Mouse (Mus musculus): Measurements from ENCODE around the gene Znrd1. TPM values are rescaled to one million over a fixed set of nuclear protein-coding genes. Genes with fewer than 3 reads are reported as not detected.

Gene Znrd1
- polyA plus RNA-seq, 1 experiment, result 55.0 TPM

DNA sequence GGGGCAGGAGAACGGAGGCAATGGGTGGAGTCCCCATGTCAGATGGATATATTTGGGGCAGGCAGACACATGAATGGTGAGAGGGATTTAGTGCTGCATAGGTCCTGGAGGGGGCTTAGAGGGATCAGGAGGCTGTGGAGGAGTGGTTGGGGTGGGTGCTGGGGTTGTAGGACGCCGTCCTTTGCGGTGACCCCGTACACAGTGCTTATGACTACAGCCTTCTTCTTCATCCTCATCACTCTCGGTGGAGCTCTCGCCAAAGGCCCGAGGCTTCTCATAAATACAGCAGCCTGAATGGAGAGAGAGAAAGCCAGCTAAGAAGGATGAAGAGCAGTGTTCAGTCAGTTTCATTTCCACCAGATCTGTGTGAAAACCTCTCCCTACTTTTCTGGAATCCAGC, 9.1 kb downstream of the Znrd1 start:
- TF ChIP-seq POLR2A (IDR thresholded peaks at IDR 0.05; ENCODE audit: low read depth, low read length) (no peak), CTCF (IDR thresholded peaks at IDR 0.05; ENCODE audit: borderline replicate concordance, insufficient read depth, low read length) (no peak)
- H3K27ac ChIP-seq (ENCODE audit: insufficient read depth, low read length), result no peak overlapping the region

GRCm38 (mm10) chr17:36948286-36948685, 10.1 kb downstream of the Znrd1 start:
- Histone ChIP-seq H3K27ac (ENCODE audit: insufficient read depth, low read length) (no peak overlapping the region), H3K4me3 (ENCODE audit: insufficient read depth, low read length) (no peak overlapping the region), H3K4me1 (ENCODE audit: control insufficient read depth, insufficient read depth, low read length) (peaks cover 3% of the 10 kb centered on the region; the same call in 1 of the 2 replicates)
- no peak for TF ChIP-seq POLR2A (IDR thresholded peaks at IDR 0.05; ENCODE audit: low read depth, low read length)
- no peak for TF ChIP-seq CTCF (IDR thresholded peaks at IDR 0.05; ENCODE audit: borderline replicate concordance, insufficient read depth, low read length)

More for the DNA sequence above, 9.1 kb downstream of the Znrd1 start:
- peaks cover 3% of the 10 kb centered on the region; the same call in 1 of the 2 replicates for H3K4me1 ChIP-seq (ENCODE audit: control insufficient read depth, insufficient read depth, low read length)
- H3K4me3 ChIP-seq (ENCODE audit: insufficient read depth, low read length), result no peak overlapping the region

DNA sequence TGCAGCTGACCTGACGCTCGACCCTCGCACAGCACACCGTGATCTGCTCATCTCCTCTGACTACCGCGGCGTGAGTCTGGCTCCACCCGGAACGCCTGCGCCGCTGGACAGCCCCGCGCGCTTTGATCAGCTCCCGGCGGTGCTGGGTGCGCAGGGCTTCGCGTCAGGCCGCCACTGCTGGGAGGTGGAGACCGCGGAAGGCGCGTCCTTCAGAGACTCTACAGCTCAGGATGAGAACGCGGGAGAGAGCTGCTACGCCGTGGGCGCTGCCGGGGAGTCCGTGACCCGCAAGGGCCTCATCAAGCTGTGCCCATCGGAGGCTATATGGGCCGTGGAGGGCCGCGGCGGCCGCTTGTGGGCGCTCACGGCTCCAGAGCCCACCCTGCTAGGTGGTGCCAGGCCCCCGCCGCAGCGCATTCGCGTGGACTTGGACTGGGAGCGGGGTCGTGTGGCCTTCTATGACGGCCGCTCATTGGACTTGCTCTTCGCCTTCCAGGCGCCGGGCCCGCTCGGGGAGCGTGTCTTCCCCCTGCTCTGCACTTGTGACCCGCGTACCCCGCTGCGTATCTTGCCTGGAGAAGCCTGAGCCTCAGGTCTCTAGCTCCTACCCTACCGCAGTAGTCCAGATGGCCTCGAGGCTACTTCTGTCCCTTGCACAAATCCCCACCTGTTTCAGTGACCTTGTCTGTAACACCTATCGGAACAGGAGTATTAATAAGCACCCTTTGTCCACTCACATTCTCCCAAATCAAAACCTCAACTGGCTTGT, 11.1 kb downstream of the Znrd1 start:
- TF ChIP-seq POLR2A (IDR thresholded peaks at IDR 0.05; ENCODE audit: low read depth, low read length) (peak; percentile 50; the same call in 1 of the 2 replicates), CTCF (IDR thresholded peaks at IDR 0.05; ENCODE audit: borderline replicate concordance, insufficient read depth, low read length) (no peak)
- Histone ChIP-seq H3K4me3 (ENCODE audit: insufficient read depth, low read length) (peak overlapping the region; percentile 23), H3K27ac (ENCODE audit: insufficient read depth, low read length) (no peak overlapping the region), H3K4me1 (ENCODE audit: control insufficient read depth, insufficient read depth, low read length) (peaks cover 7% of the 10 kb centered on the region; the same call in 1 of the 2 replicates)

GRCm38 (mm10) chr17:36944121-36944775, 14.1 kb downstream of the Znrd1 start:
- Histone ChIP-seq H3K4me1 (ENCODE audit: control insufficient read depth, insufficient read depth, low read length) (0 out of 2 replicates have a peak, but pooled peaks cover 4% of the 10 kb centered on the region), H3K4me3 (ENCODE audit: insufficient read depth, low read length) (no peak overlapping the region), H3K27ac (ENCODE audit: insufficient read depth, low read length) (no peak overlapping the region)
- no peak for TF ChIP-seq POLR2A (IDR thresholded peaks at IDR 0.05; ENCODE audit: low read depth, low read length)
- no peak for TF ChIP-seq CTCF (IDR thresholded peaks at IDR 0.05; ENCODE audit: borderline replicate concordance, insufficient read depth, low read length)

DNA sequence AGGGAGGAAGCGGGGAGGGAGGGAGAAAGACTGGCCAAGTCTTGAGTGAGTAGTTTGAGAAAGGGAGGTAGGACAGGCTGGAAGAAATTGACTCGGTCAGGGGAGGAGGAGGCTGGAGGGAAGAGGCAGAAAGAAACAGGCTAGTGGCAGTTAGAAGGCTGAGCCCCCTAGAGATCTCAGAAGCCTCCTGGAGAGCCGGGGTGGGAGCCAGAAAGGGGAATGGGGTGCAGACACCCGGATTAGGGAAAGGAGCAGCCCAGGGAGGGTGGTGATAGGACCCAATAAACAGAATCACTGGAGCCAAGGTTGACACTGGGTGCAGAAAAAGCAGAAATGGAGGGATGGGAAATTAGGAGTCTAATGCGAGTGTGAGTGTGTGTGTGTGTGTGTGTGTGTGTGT, 14.7 kb downstream of the Znrd1 start:
- Histone ChIP-seq H3K4me1 (ENCODE audit: control insufficient read depth, insufficient read depth, low read length) (0 out of 2 replicates have a peak, but pooled peaks cover 4% of the 10 kb centered on the region), H3K27ac (ENCODE audit: insufficient read depth, low read length) (no peak overlapping the region), H3K4me3 (ENCODE audit: insufficient read depth, low read length) (no peak overlapping the region)
- TF ChIP-seq POLR2A (IDR thresholded peaks at IDR 0.05; ENCODE audit: low read depth, low read length), result no peak
- no peak for TF ChIP-seq CTCF (IDR thresholded peaks at IDR 0.05; ENCODE audit: borderline replicate concordance, insufficient read depth, low read length)

DNA sequence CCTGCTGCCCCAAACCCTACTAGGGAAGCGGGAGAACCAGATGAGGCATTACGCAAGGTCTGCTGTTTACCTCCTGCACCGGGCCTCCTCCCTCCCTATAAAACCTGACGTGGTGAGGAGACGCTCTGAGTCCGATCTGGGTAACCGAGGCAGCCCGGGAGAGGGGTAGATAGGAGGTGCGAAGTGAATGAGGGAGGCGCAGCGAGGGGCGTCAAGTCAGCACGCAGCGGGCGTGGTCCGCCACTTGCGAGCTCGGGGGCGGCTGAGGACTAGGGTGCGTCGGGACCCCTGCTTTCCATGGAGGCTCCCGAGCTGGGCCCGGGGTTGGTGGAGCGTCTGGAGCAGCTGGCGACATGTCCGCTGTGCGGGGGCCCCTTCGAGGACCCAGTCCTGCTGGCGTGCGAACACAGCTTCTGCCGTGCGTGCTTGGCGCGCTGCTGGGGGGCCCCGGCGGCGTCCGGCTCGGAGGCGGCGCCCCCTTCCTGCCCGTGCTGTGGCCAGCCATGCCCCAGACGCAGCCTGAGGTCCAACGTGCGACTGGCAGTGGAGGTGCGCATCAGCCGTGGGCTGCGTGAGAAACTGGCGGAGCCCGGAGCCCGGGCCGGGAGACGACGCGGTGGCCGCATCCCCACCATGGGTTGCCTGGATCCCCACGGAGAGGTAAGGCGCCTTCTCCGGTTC, 15.4 kb downstream of the Znrd1 start, which contains the start of gene Rnf39:
Rnf39 (plus strand) TSS at position 128 of the 681 bp plus-strand sequence.
- H3K27ac ChIP-seq (ENCODE audit: insufficient read depth, low read length), result no peak within 1 kb of the TSS
- TF ChIP-seq CTCF (IDR thresholded peaks at IDR 0.05; ENCODE audit: borderline replicate concordance, insufficient read depth, low read length), result no peak
- no peak for TF ChIP-seq POLR2A (IDR thresholded peaks at IDR 0.05; ENCODE audit: low read depth, low read length)
- peak within 1 kb of the TSS; percentile 9; the same call in 1 of the 2 replicates for H3K4me3 ChIP-seq (ENCODE audit: insufficient read depth, low read length)
- 0 out of 2 replicates have a peak, but pooled peaks cover 4% of the 10 kb centered on the region for H3K4me1 ChIP-seq (ENCODE audit: control insufficient read depth, insufficient read depth, low read length)

DNA sequence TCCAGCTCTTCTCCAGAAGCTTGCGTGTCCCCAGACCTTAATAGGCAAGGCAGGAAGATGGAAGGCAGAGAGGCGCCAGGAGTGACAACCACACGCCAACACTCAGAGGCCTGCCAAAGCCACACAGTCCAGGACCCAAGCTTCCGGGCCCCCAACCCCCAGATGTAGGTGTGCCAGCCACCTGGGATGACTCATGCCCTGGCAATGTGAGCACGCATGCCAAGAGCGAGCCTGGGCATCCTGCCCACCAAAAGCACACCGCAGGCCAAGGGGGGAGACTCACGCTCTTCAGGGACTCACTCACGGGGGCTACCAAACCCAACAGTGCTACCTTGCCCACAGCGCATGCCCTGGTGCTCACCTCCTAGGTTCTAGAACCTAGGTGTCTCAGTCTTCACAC, 16.0 kb downstream of the Znrd1 start:
- 0 out of 2 replicates have a peak, but pooled peaks cover 4% of the 10 kb centered on the region for H3K4me1 ChIP-seq (ENCODE audit: control insufficient read depth, insufficient read depth, low read length)
- peak overlapping the region; percentile 9; the same call in 1 of the 2 replicates for H3K4me3 ChIP-seq (ENCODE audit: insufficient read depth, low read length)
- no peak overlapping the region for H3K27ac ChIP-seq (ENCODE audit: insufficient read depth, low read length)
- TF ChIP-seq CTCF (IDR thresholded peaks at IDR 0.05; ENCODE audit: borderline replicate concordance, insufficient read depth, low read length) (no peak), POLR2A (IDR thresholded peaks at IDR 0.05; ENCODE audit: low read depth, low read length) (no peak)

DNA sequence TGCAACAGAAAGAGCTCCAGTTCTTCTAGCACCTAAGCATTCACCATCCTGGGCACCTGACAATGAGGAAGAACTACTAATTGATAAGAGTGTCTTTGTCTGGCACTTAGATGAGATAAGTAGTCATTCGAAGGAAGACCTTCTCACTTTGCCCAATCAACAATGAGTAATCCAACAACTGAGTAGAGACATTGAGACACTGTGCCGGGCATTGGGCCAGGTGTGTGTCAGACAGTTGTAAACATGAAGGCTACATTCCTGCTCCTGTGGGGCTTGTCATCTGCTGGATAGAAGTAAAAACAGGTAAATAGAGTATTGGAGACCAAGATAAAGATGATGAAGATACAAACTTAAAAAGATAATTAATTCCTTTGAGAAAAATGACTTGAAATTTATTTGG, 20.3 kb downstream of the Znrd1 start:
- H3K27ac ChIP-seq (ENCODE audit: insufficient read depth, low read length), result no peak overlapping the region
- H3K4me1 ChIP-seq (ENCODE audit: control insufficient read depth, insufficient read depth, low read length), result 0 out of 2 replicates have a peak, but pooled peaks cover 4% of the 10 kb centered on the region
- TF ChIP-seq CTCF (IDR thresholded peaks at IDR 0.05; ENCODE audit: borderline replicate concordance, insufficient read depth, low read length), result no peak
- TF ChIP-seq POLR2A (IDR thresholded peaks at IDR 0.05; ENCODE audit: low read depth, low read length), result no peak
- H3K4me3 ChIP-seq (ENCODE audit: insufficient read depth, low read length), result no peak overlapping the region

GRCm38 (mm10) chr17:36931806-36932205, 26.6 kb downstream of the Znrd1 start:
- Histone ChIP-seq H3K4me1 (ENCODE audit: control insufficient read depth, insufficient read depth, low read length) (peaks cover 12% of the 10 kb centered on the region), H3K27ac (ENCODE audit: insufficient read depth, low read length) (peak overlapping the region; percentile 63), H3K4me3 (ENCODE audit: insufficient read depth, low read length) (no peak overlapping the region)
- TF ChIP-seq POLR2A (IDR thresholded peaks at IDR 0.05; ENCODE audit: low read depth, low read length) (no peak), CTCF (IDR thresholded peaks at IDR 0.05; ENCODE audit: borderline replicate concordance, insufficient read depth, low read length) (no peak)

Data from embryonic fibroblast, embryonic 13.5 days (primary cell).